Mouse (Mus musculus) layer of hippocampus, adult 18-20 months (tissue): ENCODE data around the gene Gimd1. TPM values are rescaled to one million over a fixed set of nuclear protein-coding genes. Genes with fewer than 3 reads are reported as not detected.

Experiments
- DNase-seq, 2 experiments: peaks; one replicate each; pipeline ENCODE4 v3.0.0; 2022; ENCODE audit warnings: low spot score in 2 of 2
- long read RNA-seq: library from polyadenylated mRNA; stranded (forward); transcript quantifications from one replicate; pipeline ENCODE4 v2.0.0, GENCODE M21; 2021
- total RNA-seq, 2 experiments: library from RNA; stranded (reverse); gene quantifications; 2 replicates each; pipeline ENCODE4 v1.2.3; 2021

The Gimd1 gene
- not detected for total RNA-seq
- long read RNA-seq, result 0 reads

DNA sequence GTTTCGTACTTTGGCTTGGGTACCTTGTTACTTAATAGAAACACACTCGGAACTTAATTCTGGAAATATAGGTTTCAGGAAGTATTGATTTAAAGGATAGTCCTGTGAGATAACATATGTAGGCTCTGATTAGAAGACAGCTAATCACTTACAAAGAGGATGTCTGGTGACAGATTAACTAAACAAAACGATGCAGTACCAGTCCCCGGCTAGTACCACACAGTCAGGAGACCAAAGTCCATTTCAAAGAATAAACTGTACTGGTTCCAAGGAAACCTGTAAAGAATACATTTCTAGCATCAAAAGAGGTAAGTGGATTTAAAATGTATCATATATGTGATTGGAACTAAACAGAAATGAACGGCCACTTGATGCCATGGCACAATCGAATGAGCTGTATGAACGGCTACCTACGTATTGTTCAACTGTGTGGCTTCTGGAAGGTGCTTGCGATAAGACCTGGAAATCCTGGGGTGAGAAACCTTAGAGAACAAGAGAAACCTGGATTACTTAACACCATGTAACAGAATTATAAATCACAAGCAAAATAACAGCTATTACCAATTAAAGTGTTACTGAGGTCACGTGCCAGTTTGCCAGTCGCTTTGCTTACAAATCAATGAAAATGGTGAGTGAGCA, at the start of gene Gimd1:
Gene Gimd1, plus strand, starts transcription at position 220 of the 639 bp plus-strand sequence.
- DNase-seq, result no peak

DNA sequence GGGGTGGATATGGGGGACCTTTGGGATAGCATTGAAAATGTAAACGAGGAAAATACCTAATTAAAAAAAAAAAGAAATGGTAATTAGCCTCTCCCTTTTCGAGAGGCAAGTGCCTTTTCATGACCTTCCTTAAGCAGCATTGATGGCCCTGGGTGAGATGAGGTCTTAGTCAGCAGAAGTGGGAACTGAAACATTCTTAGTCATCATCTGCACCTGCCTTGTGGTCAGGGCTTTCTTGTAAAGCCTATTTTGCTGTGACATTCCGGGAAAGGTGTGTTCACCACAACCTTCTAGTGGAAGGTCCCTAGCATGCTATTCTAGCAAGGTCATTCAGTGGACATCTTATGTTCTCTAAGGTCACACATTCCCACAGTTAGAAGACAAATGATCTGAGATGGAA, 48.4 kb upstream of the Gimd1 start:
- no peak for DNase-seq

DNA sequence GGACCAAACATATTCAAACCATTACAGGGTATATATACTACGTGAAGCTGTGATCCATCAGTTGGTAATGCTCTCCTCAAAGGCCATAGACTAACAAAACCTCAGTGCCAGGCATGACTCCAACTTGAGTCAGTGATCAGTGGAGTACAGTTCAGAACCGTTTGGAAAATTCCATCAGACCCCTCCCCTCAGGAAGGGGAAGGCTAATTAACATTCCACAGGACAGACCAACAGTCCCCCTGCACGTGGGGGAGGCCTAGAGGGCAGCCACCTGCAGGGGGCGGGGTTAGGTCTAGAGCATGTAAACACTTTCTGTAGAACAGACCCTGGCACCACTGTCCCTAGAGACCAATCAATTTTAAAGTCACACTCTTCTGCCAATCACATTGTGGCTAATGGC, 47.3 kb upstream of the Gimd1 start:
- no peak for DNase-seq

DNA sequence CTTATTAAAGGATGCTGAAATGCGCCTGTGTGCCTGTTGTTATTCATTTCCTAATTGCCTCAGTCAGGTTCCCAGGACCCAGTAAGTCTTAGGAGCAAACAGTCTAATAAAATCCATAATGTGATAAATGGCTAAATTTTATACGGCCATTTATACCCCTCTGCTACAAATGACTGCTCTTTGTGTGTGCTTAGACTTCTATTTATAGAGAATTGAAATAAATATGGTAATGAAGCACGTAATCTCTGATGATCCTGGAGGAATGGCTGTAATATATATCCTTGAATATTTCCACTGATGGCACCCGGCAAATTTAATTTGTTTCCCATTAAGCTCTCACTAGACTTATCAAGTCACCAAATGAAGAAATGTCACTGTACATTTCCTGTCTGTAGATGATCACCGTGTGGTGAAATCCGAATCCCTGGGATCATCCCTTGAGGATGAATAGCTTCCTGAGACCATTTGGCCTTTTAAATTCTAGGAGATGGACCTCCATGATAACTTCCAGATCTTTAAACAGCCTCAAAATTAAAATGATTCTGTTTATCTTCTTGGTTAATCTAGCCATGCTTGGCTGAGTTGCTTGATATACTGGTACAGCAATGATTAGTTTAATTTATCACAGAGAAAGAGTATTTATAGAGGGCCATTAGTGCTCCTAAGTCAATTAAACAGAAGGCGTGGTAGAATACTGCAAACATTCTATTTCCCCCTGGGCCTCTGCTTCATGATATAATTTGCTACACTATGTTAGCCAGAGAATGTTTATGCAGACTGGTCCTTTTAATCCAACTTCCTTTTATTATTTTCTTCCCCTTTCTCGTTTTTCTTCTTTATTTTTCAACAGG, 44.3 kb upstream of the Gimd1 start:
- no peak for DNase-seq

DNA sequence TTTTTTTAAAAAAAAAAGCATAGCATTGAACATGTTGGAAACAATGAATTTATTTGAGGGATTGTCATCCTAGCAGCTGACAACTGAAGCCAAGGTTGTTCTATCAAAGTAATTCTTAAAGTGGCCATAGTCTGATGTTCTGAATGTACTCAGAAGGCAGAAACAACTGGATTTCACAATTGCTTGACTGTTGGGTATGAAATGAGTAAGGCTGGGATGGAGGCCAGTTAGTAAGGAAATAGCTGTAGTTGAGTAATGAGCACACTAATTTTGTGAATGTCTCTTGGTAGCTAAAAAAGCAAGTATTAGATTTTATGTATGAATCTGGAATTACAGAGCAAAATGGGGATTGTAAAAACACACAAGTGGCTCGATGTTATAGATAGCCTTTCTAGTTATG, 41.5 kb upstream of the Gimd1 start:
- DNase-seq, result no peak

DNA sequence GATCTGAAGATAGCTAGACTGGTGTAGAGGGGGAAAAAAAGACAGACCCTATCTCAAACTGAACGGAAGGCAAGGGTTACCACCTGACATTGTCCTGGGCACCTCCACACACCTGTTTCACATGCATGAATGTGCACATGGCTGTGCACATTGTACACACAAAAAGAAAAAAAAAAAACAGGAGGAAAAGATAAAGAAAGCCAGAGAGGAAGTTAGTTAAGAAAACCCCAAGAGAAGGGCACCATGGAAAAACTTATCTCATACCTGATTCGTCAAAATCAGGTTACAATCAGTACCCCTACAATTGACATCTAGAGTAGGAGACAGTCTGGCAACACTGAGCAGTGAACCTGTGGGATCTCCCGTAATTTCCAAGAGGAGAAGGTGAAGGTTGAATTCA, 39.6 kb upstream of the Gimd1 start:
- DNase-seq, result no peak

DNA sequence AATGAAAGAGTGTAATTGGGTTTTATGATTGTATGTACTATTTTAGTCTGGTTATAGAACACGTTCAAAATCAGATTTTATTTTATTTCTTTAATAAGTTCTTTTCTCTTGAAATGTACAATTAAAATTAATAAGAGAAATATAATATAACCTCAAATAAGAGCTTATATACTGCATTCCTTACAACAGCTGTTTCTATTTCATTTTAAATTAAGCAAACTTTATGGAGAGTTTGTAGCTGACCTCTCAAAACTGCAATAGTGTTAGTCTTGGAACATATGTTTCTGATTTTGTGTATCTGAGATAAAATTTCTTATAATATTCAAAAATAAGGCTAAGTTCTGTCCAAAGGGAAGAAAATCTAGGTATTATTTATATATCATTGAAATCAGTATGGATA, 39.0 kb upstream of the Gimd1 start:
- no peak for DNase-seq

DNA sequence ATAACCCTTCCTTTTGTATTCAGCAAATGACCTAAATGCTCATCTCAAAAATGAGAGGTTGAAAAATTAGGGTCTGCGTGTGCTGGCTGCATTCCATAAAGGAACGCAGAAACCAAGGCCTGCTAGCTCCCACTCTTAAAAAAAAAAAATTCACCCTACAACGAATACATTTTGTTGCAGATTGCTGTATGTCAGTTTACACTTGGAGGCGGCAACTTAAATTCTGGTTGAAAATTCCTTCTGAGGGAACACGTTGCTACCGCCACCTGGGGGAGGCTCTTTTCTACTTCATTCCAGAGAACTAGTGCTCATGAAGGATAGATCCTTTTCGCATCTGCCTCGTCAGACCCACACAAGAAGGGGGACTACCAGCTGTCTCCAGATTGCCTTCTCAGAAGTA, 879 bp upstream of the Gimd1 start:
- peak in 1 of 2 experiments; percentile 26 for DNase-seq

DNA sequence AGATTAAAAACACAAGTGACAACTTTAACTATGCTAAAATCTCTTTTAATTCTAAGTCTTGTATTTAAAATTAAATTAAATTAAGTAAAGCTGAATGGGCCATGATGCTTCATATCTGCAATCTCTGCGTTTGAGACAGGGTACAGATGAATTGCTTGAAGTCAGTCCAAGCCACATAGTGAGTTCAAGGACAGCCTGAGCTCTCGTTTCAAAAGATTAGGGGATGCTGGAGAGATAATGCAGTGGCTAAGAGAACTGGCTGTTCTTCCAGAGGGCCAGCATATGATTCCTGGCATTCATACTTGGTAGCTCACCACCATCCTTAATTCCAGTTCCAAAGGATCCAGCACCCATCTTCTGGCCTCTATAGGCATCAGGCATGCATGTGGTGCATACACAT, 3.6 kb downstream of the Gimd1 start:
- DNase-seq, result no peak

DNA sequence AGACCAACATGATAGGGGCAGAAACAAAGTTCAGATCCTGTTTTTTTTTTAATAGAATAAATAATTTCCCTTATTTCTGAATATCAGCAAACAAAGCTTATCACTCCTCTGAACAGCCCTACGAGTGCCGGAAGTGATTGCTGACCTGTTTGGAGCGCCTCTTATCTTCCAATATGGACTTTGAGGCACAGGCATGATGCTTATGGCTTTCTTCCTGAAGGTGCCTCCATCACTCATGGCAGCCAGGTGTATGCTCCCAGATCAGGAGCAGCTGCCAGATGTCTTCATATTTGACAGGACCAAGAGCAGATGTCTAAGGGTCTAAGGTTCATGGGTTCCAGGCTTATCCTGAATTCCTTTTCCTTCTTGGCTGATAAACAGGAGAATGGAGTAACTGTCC, 7.5 kb downstream of the Gimd1 start:
- no peak for DNase-seq

DNA sequence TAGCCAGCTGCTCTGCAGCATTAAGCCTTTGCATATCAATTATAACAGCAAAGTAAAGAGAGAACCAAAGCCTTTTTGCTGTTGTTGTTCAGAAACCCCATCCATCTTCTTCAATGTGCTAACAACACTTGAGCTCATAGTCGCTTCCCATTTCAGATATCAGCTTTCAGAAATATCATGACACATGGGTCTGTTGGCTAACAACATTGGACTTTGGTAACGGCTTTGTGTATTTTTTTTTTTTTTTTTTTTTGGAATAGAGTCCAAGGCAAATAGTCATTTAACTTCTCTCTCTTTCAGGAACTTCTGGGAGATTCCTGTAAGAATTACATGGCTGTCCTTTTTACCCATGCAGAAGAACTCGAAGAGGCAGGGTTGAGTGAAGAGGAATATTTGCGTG, 14.5 kb downstream of the Gimd1 start:
- DNase-seq, result no peak

DNA sequence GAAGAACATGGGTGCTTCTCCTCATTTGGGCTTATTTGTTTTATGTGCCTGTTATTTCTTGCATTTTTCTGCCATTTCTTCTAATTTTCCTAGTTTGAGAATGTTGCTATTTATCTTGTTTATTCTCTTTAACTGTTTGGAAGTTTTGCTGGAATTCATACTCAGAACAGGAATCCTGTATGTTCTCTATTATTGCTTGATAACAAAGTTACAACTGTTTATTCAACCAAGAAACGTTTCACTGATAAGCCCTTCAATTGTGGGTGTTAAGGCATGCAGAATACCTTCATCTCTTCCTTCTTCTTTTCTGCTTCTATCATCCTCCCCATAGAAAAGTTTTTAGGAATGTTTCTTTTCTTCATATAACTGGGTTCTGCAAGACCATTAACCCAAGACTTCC, 17.2 kb downstream of the Gimd1 start:
- no peak for DNase-seq

DNA sequence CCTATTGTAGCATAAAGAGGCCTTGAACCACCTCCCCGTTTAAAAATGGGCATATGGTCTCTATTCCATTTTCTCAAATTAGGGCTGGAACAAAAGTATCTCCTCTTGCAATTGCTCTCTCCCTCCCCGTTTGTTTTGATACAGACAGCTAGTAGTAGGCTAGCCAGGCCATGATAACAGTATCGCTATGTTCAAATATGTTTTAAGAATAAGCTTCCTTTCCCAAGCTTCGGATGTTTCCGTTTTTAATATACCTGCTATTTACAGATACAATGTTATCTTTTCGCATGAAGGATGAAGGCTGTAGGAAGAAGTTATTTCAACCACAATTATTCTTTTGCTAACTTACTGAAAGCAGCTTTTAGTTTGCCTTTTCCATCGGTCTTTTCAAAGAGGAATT, 19.7 kb downstream of the Gimd1 start:
- DNase-seq, result no peak

DNA sequence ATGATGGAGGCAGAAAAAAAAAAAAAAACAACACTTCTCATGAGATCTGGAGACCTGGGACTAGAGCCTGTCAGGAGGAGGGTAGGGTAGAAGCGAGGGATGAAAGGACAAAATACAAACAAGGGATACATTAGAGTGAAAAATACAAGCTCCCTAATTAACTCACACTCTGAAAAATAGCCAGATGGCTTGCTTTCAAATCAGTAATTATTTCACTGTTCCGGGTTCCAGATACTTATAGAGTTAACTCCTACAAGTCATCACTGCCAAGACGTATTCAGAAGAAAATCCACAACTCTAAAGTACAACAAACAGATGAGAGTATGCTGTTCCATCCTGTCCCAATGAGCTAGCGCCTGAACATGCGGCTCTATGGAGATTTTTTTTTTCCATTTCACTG, 20.6 kb downstream of the Gimd1 start:
- no peak for DNase-seq

DNA sequence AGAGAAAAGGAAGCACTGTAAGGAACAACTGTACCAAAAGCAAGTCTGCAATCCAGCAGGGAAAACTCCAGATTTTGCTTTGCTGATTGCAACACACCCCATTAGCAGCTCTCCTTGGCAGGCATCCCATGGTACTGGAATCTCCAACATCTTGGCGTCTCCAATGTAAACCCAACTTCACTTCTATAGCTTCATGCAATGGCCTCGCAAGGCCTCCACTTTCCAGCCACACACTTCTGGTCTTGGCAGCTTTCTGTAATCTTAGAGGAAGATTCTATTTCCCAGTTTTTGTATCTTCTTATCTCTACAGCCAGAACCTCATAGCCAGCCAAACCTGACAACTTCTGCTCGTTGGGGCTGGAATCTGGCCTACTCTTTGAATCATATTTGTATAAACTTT, 22.2 kb downstream of the Gimd1 start:
- DNase-seq, result peak in 1 of 2 experiments; percentile 37

DNA sequence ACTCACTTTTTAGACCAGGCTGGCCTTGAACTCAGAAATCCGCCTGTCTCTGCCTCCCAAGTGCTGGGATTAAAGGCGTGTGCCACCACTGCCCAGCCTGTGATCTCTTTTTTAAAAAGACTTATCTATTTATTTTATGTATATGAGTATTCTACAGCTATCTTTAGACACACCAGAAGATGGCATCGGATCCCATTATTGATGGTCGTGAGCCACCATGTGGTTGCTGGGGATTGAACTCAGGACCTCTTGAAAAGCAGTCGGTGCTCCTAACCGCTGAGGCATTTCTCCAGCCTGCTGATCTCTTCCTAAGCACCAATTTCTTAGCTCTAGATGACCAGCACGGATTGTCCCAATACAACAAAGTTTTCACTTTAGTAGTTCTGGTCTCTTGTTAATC, 24.3 kb downstream of the Gimd1 start:
- DNase-seq, result no peak

DNA sequence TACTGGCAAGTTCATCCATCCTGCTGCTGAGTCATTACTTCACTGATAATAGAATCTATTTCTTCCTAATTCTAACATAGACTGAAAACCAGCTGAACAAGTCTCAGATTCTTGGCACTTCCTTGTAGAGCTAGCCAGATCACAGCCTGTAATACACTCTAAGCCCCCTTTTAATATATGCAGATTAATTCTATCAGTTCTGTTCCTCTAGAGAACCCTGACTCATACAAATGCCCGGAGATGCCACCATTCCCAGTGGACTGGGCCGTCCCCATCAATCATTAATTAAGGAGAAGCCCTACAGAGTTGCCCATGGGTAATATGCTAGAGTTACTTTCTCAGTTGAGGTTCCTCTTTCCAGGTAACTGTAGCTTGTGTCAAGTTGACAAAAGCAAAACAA, 26.3 kb downstream of the Gimd1 start:
- DNase-seq, result no peak

DNA sequence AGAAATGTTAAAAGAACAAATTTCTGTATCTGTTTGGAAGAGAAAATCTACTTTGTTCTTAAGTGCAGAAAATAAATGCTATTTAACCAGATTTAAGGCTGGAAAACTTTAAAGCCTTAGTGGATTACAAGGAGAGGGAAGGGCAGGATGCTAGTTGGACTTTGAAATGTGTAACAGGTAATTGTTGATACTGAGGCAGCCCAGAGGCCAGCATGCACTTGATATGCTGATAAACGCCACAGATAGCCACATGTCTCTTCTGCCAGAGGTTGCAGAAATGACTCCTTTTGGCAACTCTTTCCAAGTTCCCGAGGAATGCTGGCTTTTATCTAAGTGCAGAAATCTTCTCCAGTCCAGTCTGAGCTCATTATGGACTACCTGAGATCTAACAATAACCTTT, 47.9 kb downstream of the Gimd1 start:
- DNase-seq, result no peak

DNA sequence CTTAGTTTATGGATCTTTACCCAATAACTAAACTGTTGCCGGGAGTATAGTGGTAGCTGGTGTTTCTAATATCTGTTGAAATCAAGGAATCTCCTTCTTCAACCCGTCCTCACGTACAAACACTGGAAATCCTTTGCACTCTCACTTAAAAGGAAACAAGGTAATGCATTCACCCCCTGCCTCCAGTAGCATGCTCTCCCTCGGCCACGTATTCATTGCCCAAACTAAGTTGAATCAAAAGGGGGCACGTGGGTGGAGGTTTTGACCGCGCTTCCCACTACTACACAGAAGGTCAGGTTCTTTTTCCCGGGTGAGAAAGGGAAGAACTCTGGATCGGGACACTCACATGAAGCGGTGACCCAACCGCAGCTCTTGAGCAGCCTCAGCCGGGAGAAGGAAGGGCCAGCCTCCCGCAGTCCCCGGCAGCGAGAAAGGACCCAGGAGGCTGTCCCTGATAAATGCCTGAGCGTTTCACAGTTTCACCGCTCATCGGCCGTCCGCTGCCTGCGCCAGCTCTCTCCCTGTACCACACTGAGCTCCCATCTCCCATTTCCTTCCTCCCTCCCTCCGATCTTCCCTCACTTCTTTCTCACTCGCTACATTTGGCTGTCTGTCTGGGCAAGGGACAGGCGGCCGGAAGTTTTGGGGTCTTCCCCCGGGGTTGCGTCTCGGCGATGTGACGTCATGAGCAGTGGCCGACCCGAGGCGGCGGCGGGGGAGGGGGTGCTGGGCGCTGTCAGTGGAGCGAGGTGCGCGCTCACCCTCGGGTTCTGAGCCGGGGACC, 54.0 kb downstream of the Gimd1 start, which contains the start of gene Tbck:
Gene Tbck, plus strand, starts transcription at position 698 of the 784 bp plus-strand sequence.
- DNase-seq, result peak; percentile 92 to 96

DNA sequence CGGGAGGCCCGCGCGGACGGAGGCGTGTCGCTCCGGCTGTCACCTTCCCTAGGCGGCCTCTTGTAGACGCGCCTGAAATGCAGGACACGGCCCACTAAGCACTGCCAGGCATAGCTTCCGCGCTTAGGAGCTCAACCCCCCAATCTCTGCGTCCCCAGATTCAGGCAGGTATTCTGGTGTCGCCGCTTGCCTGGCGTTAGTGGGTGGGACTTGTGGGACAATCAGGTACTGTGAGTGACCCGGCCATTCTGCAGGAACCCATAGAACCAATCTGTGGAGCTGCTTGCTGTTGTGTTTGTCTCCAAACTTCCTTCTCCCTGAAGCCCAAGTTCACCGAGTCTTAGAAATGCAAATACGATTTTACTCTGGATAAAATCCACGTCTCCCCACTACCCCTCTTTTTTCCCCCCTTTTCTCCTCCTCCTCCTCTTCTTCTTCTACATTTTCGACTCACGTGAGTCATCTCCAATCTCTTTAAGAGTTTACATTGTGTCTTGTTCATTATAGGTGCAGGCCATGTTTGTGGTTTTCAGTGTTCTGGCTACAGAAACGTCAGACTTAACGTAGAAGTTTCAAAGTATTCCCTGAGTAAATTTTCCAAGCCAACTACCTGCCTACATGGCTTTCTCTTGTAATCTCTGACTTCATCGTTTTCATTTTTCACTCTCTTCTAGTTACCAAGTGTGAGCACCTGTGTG, 54.8 kb downstream of the Gimd1 start, which contains the start of gene Aimp1:
Gene Aimp1, minus strand, starts transcription at position 140 of the 698 bp plus-strand sequence.
- no peak for DNase-seq
